Mouse (Mus musculus): ENCODE measurements at regions not wholly inside any gene's neighbourhood (a gene's known extent, or its start where the extent isn't known, plus 50 kb on each side); places are given as distances from the start of the nearest gene placed in this dataset.

DNA sequence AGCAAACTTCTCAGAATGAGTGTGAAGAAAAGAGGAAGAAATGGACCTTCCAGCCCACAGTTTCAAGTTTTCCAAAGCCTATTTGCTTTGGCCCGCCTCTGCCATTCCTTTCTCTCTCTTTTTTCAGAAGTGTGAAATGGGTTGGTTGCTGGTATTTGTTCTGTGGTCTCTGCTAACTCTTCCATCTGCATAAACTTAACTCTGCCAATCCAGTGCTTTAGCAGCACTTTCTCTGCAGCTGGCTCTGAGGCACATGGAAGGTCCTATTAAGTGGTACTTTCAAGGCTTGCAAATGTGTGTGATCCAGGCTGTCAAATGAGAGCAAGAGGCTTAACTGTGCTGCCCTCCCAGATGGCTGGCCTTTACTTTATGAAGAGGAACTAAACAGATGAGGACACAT, 383.6 kb downstream of the Gm826 start:
- DNase-seq (ENCODE audit: low spot score) = no peak

DNA sequence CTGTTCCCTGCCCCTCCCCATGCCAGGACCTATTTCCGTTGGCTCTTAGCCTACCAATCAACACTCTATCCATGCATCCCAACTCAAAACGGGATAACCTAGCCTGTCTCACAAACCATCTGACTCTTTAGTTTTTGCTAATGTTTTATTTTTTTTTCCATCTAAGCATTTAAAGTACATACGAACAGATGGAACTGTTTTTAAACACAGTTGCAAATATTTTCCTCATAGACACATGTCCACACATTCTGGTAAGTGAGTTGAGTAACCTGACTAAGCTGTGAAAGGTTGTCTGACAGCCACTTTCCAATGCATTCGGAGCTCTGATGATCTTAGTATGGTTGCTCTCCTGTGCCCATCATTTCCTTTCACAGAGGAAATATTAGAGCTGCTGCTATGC, 384.9 kb downstream of the Gm826 start:
- DNase-seq (ENCODE audit: low spot score) = no peak

GRCm38 (mm10) chr2:159930744-159931143, 403.2 kb downstream of the Gm826 start:
- DNase-seq (ENCODE audit: low spot score) = no peak

GRCm38 (mm10) chr2:159889701-159890100, 444.3 kb downstream of the Gm826 start:
- DNase-seq (ENCODE audit: low spot score) = no peak

- DNase-seq (ENCODE audit: low spot score) = no peak
These were observed 449.0 kb downstream of the Gm826 start for GRCm38 (mm10) chr2:159884773-159885459.

- DNase-seq (ENCODE audit: low spot score) = no peak
These were observed 467.0 kb downstream of the Gm826 start for GRCm38 (mm10) chr2:159866981-159867380.

DNA sequence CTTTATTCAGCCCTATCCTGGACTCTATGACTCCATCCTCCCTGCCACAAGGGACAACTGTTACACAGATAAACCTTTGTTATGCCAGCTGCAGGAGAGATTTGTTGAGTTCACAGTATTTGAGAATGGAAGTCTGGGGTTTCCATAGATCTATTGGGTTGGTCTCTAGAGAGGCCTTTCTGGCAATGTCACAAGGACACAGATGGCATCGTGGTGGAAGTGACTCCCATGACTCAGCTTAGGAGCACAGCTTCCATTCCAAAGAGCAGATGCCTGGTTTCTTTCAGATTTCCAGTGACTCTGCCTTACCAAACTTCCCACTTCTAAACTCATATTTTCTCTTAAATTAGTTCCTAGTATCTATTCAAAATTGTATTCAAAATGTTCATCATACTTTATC, 467.6 kb downstream of the Gm826 start:
- DNase-seq (ENCODE audit: low spot score) = no peak

DNA sequence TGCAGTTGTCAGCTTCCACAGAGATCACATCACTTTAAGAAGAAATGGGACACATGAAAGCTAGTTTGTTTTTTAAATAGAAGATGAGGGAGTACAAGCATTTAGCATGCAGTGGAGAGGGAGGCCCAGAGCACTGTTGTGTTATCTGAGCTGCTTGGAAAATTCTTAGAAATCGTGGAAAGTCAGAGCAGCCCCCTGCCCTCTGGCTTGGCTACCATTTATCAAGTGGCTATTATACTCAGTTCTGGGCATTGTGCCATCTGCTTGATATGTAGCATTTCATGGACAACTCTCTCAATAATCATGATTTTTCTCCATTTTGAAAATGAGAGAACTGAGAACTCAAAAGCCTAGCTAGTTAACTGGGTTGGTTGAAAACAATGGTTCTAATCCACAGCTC, 470.8 kb downstream of the Gm826 start:
- DNase-seq (ENCODE audit: low spot score) = no peak

DNA sequence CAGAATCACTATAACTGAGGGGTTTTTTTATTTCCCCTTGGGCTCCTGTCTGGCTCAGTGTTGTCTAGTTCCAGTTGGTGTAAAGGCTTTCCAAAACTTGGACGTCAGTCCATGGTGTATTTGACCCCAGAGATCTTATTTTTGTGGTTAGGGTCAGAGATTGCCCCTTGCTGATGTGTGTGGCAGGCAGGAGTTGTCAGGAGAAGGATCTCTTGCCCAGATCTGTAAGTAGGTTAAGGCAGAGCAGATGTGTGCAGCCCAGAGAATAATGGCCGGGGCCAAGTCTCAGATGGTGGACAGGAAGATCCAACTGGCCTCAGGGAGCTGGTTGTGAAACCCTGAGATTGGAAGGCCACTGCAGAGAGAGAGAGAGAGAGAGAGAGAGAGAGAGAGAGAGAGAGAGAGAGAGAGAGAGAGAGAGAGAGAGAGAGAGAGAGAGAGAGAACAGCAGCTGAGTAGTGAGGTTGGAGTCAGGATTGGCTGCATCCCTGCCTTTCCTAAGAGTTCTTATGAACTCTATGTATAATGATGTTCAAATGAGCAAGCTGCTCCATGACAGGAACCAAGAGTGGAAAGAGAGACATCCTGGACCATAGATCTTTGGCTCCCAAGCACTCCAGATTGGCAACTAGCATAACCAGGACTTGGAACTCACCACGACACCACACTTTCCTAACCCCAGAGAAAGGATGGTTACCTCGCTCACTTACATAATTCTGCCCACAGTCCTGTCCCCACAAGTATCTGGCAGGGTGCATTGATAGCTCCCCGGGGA, 479.9 kb downstream of the Gm826 start:
- DNase-seq (ENCODE audit: low spot score) = peak; percentile 27

GRCm38 (mm10) chr2:159852959-159853358, 481.0 kb downstream of the Gm826 start:
- no peak for DNase-seq (ENCODE audit: low spot score)

DNA sequence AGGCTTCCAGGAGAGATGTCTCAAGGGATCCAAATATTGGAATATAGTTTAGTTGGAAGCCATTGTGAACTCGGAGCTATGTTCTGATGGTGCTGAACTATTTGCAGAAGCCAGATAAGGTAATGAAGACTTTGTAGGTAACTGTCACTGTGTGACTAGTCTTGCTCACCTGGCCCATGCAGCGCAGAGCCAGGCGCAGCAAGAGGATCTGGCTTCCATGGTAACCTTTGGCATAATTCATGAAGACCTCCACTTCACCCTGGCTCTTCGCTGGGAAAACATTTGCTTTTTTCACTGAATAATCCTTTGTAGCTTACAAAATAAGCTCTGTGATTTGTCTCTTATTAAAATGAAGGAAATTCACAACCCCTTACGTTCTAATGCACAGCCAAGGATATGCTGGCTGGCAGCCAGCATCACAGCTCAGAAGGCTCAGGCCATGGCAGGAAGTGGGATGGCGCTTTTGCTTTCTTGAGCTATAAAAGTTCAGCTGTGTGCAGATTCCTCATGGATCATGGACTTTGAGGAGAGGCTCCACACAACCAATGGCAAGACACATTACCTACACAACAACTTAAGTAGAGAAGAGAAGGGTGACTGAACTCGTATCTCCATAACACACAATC, 501.4 kb downstream of the Gm826 start:
- no peak for DNase-seq (ENCODE audit: low spot score)

DNA sequence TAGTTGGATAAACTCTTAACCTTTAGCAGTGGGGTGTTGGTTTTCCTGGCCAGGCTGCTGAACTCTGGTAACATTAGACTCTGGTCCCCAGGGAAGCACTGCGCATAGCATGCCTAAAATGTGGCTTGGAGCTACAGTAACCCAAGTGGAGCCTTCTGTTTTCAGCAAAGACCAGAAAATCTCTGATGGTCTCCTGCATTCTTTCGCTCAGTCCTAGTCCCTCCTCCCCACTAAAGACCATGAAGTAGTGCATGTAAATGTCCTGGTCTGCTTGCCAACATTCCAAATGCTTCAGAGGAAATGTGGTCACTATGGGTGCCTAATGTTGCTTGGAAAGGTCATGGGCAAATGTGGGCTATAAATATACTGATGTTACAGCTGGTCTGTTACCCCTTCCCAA, 507.5 kb downstream of the Gm826 start:
- no peak for DNase-seq (ENCODE audit: low spot score)

GRCm38 (mm10) chr2:159818556-159818955, 515.4 kb downstream of the Gm826 start:
- DNase-seq (ENCODE audit: low spot score) = peak; percentile 1

- DNase-seq (ENCODE audit: low spot score) = no peak
These were observed 517.6 kb downstream of the Gm826 start for GRCm38 (mm10) chr2:159816344-159816743.

All from lung, postnatal 25 days (tissue).